Mouse (Mus musculus): Measurements from ENCODE around the gene Aadat.
"Not testable (repeated sequence)": the region's sequence is repeated elsewhere in the genome, so short reads cannot be mapped to it uniquely, and the experiment has no call there.

The Aadat gene

DNA sequence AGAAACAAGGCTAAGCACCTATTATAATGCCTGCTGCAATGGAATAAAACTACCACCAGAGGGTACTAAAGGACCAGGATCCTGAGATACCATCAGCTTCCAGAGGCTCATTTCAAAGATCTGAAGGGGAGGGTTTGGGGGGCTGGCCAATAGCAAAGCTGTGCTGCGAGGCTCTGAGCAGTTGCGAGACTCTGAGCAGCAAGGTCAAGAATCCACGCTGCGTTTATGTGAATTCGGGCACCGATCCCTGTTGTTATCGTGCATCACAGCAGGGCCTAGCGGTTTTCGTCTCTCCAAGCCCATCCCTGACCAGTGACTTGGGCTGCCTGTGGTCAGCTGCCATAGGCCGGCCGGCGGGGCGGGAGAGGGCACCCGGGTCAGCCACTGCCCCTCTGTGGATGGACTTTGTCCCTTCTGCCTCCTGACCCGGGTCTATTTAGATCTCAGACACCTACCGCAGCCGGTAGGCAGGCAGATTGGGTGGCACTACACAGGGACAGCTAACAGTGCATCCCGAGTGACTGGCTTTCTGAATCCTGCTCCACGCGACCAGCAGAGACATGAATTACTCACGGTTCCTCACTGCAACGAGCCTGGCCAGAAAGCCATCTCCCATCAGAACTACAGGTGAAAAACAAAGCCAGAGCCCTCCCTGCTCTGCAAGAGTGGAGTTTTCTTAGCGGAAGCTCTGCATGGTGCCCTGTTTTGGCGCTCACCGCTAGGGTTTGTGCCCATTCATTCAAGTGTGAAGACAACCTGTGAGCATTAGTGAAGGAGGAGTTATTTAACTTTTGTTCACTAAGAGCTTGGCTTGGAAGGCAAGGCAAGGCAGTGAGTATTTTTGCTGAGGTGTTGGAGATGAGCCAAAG lies at the start of gene Aadat:
Gene Aadat (plus strand): TSS at position 280 of the 869 bp plus-strand sequence.
- DNase-seq (ENCODE audit: low spot score in 2 of 2): peak; percentile 64 to 79

- peak; percentile 79 to 82 for DNase-seq (ENCODE audit: low spot score in 2 of 2)
These were observed 38.9 kb upstream of the Aadat start for GRCm38 (mm10) chr8:60466686-60467335.

GRCm38 (mm10) chr8:60490147-60490546 lies 15.6 kb upstream of the Aadat start:
- DNase-seq (ENCODE audit: low spot score in 2 of 2): no peak

DNA sequence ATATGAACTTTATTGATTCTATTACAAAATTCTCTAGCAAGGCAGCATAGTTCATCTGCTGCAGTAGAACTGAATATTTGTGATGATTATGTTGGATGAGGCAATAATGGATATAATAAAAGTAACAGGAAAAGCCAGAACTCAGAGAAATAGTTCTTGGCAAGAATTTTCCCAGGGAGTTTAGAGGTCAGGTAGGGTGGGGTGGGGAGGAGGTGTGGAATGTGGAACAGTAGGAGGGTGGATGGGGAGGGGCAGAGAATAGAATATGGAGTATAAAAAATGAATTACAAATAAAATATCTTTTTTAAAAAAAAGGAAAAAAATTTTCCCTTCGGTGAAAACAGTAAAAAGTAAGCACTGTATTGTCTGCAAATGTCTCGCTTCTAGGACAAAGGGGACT lies 13.9 kb upstream of the Aadat start:
- DNase-seq (ENCODE audit: low spot score in 2 of 2): no peak

GRCm38 (mm10) chr8:60492471-60492870 lies 13.3 kb upstream of the Aadat start:
- DNase-seq (ENCODE audit: low spot score in 2 of 2): no peak

GRCm38 (mm10) chr8:60494606-60495005 lies 11.1 kb upstream of the Aadat start:
- DNase-seq (ENCODE audit: low spot score in 2 of 2): no peak

GRCm38 (mm10) chr8:60495046-60495445 lies 10.7 kb upstream of the Aadat start:
- DNase-seq (ENCODE audit: low spot score in 2 of 2): not testable (repeated sequence)

DNA sequence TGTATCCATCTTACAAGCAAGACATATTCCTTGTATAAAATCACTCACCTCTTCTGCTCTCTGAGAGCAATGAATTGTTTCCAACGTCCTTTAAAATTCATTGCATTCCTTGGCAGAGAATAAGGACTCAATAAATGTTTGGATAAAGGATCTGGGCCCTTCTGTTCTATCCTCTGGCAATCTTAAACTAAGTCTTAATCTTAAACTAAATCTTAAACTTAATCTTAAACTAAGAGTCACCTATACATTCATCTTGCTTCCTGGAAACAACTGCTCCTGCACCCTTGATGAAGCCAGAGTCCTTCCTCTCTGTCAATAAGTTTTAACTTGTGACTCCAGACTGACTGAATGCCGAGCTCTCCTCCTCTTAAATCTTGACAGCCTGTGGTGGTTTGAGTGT lies 2.6 kb upstream of the Aadat start, which contains the start of gene Gm10283:
Gene Gm10283 (minus strand): TSS at position 101 of the 400 bp plus-strand sequence.
- DNase-seq (ENCODE audit: low spot score in 2 of 2): no peak

- no peak for DNase-seq (ENCODE audit: low spot score in 2 of 2)
These were observed 12.6 kb downstream of the Aadat start for GRCm38 (mm10) chr8:60518286-60518685.

DNA sequence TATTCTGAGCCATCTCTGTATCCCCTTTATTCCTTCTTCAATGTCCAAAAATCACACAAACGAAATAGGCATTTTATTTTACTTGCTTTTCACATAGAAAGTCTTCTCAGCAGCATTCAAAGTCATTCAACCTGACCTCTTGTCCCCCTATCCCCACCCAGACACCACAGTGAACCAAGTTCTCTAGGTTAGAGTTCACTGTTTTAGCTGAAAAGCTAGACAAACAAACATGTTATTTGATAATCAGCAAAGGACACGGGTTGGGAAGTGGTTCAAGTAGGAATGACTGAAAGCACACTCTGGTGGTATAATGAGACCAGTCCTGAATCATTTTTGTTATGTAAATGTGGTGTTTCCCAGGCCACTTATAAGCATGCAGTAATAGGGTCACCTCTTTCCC lies 29.2 kb downstream of the Aadat start:
- no peak for DNase-seq (ENCODE audit: low spot score in 2 of 2)

DNA sequence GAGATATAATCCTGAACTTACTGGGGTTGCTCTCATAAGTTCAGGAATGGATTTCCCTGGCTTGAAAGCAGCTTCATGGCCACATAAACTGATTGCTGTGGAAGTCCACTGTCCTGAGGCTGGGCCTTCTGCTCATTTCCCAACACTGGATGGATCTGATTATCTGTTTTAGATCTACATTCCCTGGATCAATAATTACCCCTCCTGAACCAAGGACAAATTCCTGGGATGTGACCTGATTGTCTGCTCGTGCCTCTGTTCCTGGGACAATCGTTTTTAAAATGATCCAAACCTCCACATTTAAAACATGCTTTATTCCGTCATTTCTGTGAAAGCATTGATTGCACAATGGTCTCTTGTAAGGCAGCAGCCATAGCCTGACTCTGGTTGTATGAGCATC lies 61.1 kb downstream of the Aadat start:
- no peak for DNase-seq (ENCODE audit: low spot score in 2 of 2)

DNA sequence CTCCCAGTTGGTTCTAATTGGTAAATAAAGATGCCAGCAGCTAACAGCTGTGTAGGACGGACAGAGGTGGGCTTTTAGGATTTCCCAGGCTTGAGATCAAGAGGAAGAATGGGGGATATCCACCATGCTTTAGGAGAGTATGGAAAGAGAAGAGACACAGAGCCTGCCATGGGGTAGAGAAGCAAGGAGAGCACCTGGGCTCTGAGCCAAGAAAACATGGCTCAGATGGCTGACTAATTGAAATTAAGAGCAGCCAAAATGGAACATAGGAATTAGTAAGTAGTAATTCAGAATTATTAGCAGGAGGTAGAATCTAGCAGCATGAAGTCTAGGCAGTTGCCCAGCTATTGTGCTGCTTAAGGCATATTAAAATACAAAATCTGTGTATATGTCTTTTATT lies 71.5 kb downstream of the Aadat start:
- DNase-seq (ENCODE audit: low spot score in 2 of 2): no peak

- peak in 1 of 2 experiments; percentile 25 for DNase-seq (ENCODE audit: low spot score in 2 of 2)
These were observed 77.6 kb downstream of the Aadat start for GRCm38 (mm10) chr8:60583369-60583768.

GRCm38 (mm10) chr8:60591352-60592105 lies 85.8 kb downstream of the Aadat start:
- not testable (repeated sequence) for DNase-seq (ENCODE audit: low spot score in 2 of 2)

GRCm38 (mm10) chr8:60594761-60595160 lies 89.0 kb downstream of the Aadat start:
- peak; percentile 15 to 66 for DNase-seq (ENCODE audit: low spot score in 2 of 2)
